Mouse (Mus musculus): Measurements from ENCODE around the gene Mybphl. TPM values are rescaled to one million over a fixed set of nuclear protein-coding genes. Genes with fewer than 3 reads are reported as not detected.

Gene Mybphl
- polyA plus RNA-seq, 1 experiment from 2014 or later = 0.13 TPM

DNA sequence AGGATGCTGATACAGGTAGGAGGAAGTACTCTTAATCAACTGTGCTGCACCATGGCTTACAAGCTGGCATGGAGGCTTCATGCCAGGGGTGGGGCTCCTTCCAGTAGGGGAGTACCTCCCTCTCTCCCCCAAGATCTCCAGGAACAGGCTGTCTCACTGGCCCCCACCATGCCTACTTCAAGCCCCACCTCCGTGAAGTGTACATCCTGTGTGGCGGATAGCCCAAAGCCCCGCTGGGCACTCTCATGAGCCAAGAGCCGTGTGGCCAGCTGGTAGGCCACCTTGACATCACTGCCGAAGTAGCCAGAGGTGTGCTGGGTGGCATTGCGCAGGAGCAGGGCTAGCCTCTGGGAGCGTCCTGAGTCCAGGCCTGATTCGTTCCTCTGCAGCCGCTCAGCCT lies 33.6 kb downstream of the Mybphl start:
- H3K9ac ChIP-seq = no peak overlapping the region
- peaks cover 22% of the 10 kb centered on the region; the same call in 1 of the 2 replicates for H3K36me3 ChIP-seq
- H3K4me1 ChIP-seq = peaks cover 6% of the 10 kb centered on the region
- 88% methylated on average over 9 of the region's 9 CpGs for WGBS
- H3K27ac ChIP-seq = no peak overlapping the region
- no peaks in the 10 kb centered on the region for H3K27me3 ChIP-seq
- H3K4me3 ChIP-seq = no peak overlapping the region
- no peak overlapping the region for H3K4me2 ChIP-seq (replicated peaks)
- ATAC-seq (ENCODE audit: insufficient number of reproducible peaks, insufficient read depth, low FRiP score, low TSS enrichment) = no peak
- H3K9me3 ChIP-seq = no peaks in the 10 kb centered on the region

DNA sequence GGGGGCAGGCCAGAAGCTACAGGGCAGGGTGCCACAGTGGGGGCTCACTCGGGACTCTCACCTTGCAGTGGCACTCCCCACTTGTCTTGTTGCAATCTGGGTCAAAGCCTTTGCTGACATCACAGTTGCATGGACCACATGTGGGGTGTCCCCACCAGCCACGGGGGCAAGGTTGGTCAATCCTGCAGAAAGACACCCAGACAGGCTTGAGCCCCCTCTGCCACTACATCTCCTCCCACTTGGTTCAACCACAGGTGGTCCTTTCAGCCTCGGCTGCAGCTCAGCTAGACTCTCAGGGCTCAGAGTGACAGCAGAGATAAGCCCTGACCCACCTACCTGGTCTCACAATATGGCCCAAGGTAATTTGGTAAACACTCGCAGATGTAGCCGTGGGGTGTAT lies 35.7 kb downstream of the Mybphl start:
- no peaks in the 10 kb centered on the region for H3K27me3 ChIP-seq
- no peak overlapping the region for H3K4me2 ChIP-seq (replicated peaks)
- H3K36me3 ChIP-seq = peaks cover 19% of the 10 kb centered on the region
- no peak overlapping the region for H3K9ac ChIP-seq
- H3K27ac ChIP-seq = no peak overlapping the region
- H3K9me3 ChIP-seq = no peaks in the 10 kb centered on the region
- ATAC-seq (ENCODE audit: insufficient number of reproducible peaks, insufficient read depth, low FRiP score, low TSS enrichment) = no peak
- no peak overlapping the region for H3K4me3 ChIP-seq
- H3K4me1 ChIP-seq = peaks cover 11% of the 10 kb centered on the region
- WGBS = 81% methylated on average over 5 of the region's 5 CpGs

DNA sequence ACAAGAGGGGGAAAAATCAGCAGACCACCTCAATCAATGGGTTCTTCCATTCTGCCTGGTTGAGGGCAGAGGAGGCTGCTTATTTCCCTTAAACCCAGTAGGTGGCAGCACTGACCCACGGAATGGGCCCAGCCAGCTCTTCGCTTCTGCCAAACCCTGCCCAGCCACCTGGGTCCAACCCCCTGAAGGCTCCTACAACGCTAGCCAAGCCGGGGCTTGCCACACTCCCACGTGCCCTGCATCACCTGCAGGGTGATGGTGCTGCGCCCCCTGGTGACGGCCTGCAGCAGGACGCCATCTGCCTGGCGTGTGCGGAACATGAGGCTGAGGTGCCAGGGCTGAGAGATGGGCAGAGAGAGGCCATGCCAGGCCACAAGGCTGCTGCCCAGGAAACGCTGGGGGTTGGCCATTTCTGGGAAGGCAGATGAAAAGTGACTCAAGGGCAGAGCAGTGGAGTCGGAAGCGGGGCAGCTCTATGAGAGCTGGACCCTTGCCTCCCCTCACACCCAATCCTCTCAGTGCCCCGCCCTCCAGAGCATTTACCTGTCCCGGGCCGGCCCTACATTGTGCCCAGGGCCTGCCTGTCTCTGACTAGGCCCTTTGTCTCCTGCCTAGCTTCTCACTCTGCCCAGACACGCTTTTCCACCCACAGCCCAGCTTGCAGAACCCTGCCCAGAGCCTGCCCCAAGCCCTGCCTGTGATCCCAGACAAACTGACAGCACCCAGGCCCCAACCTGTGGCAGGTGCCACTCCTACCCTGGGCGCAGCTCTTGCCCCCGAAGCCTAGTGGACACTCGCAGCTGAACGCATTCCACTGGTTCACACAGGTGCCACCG lies 37.2 kb downstream of the Mybphl start:
- ATAC-seq (ENCODE audit: insufficient number of reproducible peaks, insufficient read depth, low FRiP score, low TSS enrichment) = peak; percentile 70
- Histone ChIP-seq H3K4me3 (no peak overlapping the region), H3K36me3 (peaks cover 5% of the 10 kb centered on the region), H3K4me2 (replicated peaks) (peak overlapping the region; percentile 37), H3K27ac (peak overlapping the region; percentile 17; the same call in 1 of the 2 replicates), H3K4me1 (peaks cover 17% of the 10 kb centered on the region), H3K9me3 (no peaks in the 10 kb centered on the region), H3K27me3 (no peaks in the 10 kb centered on the region), H3K9ac (peak overlapping the region; percentile 20)
- WGBS = 36% methylated on average over 22 of the region's 22 CpGs

DNA sequence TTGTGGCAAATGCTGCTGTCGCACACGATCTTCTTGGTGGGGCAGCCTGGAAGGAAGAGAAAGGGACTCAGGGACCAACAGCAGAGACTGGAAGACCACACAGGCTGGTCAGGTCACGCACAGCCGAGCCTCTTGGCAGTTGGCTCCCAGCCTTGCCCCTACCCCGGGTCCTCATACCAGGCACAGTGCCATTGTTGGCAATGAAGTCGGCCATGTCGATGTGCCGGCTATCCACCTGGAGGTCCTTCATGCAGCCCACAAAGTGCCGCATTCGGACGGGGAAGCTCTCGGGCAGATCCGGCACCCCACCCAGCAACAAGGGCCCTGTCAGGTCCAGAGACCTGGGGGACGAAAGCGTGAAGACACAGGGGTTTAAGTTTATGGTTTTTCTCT lies 37.8 kb downstream of the Mybphl start:
- peaks cover 17% of the 10 kb centered on the region for H3K4me1 ChIP-seq
- H3K4me2 ChIP-seq (replicated peaks) = no peak overlapping the region
- ATAC-seq (ENCODE audit: insufficient number of reproducible peaks, insufficient read depth, low FRiP score, low TSS enrichment) = no peak
- no peaks in the 10 kb centered on the region for H3K27me3 ChIP-seq
- no peak overlapping the region for H3K9ac ChIP-seq
- no peak overlapping the region for H3K4me3 ChIP-seq
- 90% methylated on average over 15 of the region's 15 CpGs for WGBS
- H3K27ac ChIP-seq = 0 out of 2 replicates have a peak overlapping the region, but pooled peaks have one; percentile 17
- H3K9me3 ChIP-seq = no peaks in the 10 kb centered on the region
- peaks cover 5% of the 10 kb centered on the region for H3K36me3 ChIP-seq

DNA sequence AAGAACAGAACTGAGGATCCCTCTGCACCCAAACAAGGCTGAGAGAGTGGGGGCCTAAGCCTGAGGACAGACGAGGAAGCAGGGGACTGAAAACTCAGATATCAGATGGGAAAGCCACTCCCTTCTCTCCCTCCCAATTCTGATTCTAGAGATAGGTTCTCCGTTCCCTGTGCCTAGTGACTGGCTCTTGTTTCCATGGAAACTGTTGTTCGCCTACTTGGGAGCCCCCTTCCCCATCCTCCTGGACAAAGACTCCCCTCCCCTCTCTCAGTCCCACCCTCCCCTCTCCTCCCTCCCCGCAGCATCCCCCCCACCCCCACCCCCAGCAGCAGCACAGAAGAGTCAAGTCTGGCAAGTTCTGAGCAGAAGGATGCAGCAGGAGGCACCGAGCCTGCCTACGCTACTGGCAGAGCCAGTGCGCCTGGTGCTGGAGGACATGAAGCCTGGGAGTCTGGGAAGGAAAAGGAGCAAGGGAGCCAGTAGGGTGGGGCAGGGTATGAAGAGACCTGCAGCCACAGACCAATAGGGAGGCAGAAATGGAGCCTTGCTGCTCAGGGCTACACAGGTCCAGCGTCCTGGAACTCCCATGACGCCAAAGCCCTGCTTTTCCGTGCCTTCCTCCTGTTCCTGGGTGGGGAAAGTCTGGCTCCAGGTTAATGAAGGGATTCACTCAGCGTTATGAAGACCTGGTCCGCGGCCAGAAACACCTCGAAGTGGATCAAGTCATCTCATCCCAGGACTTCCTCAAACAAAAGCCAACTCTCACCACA lies 41.0 kb downstream of the Mybphl start:
- peak overlapping the region; percentile 25; the same call in 1 of the 2 replicates for H3K4me2 ChIP-seq (replicated peaks)
- 0 out of 2 replicates have a peak overlapping the region, but pooled peaks have one; percentile 23 for H3K27ac ChIP-seq
- H3K9ac ChIP-seq = no peak overlapping the region
- peaks cover 27% of the 10 kb centered on the region for H3K4me1 ChIP-seq
- no peak overlapping the region for H3K4me3 ChIP-seq
- no peaks in the 10 kb centered on the region; the same call in 1 of the 2 replicates for H3K27me3 ChIP-seq
- no peaks in the 10 kb centered on the region for H3K9me3 ChIP-seq
- peaks cover 4% of the 10 kb centered on the region; the same call in 1 of the 2 replicates for H3K36me3 ChIP-seq
- 50% methylated on average over 14 of the region's 14 CpGs for WGBS
- no peak for ATAC-seq (ENCODE audit: insufficient number of reproducible peaks, insufficient read depth, low FRiP score, low TSS enrichment)

DNA sequence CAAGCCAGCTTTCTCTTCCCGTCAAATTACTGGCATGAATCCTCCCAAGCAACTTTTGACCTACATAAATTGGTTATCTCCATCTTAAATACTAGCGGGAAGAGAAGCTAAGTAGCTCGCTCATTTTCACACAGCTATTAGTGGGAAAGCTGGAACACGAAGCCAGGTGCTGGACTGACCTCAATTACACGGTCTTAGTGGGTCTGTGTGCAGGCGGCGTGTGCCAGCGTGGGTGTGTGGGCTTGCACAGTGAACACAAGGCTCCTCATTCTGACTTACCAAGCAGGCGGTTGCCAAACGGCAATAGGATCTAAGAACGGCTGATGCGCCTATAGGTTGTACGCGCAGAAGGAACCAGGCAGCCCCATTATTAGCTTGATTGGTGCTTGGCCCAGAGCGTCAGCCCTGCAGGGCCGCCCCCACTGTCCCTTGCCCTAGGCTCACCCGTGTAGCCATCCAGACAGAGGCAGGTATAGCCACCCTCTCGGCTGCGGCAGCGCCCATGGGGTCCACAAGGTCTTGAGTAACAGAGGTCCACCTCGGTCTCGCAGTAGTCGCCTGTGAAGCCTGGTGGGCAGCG lies 41.7 kb downstream of the Mybphl start:
- H3K27me3 ChIP-seq = no peaks in the 10 kb centered on the region; the same call in 1 of the 2 replicates
- no peak for ATAC-seq (ENCODE audit: insufficient number of reproducible peaks, insufficient read depth, low FRiP score, low TSS enrichment)
- no peak overlapping the region for H3K9ac ChIP-seq

DNA sequence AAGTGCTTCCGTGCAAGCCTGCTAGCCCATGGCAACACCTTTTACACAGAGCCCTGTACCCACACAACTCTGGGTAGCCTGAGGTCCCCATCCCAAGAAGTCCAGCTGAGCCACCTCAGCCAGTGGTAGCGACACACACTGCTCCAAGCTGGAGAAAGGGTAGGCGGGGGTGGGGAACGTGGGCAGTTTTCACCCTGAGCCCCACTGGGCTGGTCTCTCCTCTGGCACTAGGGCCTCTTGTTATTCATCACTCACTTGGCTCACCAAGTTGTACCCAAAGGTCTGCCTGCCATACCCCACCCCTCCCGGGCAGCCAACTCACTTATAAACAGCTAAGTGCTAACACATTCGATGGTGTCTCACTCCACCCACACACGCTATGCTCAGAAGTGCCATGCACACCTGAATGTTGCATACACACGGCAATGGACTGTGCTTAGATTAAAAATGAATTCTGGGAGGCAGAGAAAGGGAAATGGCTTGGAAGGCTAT lies 43.9 kb downstream of the Mybphl start:
- Histone ChIP-seq H3K27me3 (no peaks in the 10 kb centered on the region; the same call in 1 of the 2 replicates), H3K4me3 (no peak overlapping the region), H3K4me1 (peaks cover 33% of the 10 kb centered on the region), H3K27ac (no peak overlapping the region), H3K9ac (no peak overlapping the region), H3K36me3 (peaks cover 23% of the 10 kb centered on the region), H3K9me3 (peaks cover 6% of the 10 kb centered on the region; the same call in 1 of the 2 replicates), H3K4me2 (replicated peaks) (no peak overlapping the region)
- WGBS = 89% methylated on average over 8 of the region's 8 CpGs
- no peak for ATAC-seq (ENCODE audit: insufficient number of reproducible peaks, insufficient read depth, low FRiP score, low TSS enrichment)

More for the DNA sequence above, 41.7 kb downstream of the Mybphl start:
- Histone ChIP-seq H3K9me3 (no peaks in the 10 kb centered on the region), H3K4me2 (replicated peaks) (no peak overlapping the region), H3K27ac (no peak overlapping the region), H3K36me3 (peaks cover 4% of the 10 kb centered on the region; the same call in 1 of the 2 replicates), H3K4me1 (peaks cover 32% of the 10 kb centered on the region), H3K4me3 (no peak overlapping the region)
- WGBS = 89% methylated on average over 24 of the region's 24 CpGs

DNA sequence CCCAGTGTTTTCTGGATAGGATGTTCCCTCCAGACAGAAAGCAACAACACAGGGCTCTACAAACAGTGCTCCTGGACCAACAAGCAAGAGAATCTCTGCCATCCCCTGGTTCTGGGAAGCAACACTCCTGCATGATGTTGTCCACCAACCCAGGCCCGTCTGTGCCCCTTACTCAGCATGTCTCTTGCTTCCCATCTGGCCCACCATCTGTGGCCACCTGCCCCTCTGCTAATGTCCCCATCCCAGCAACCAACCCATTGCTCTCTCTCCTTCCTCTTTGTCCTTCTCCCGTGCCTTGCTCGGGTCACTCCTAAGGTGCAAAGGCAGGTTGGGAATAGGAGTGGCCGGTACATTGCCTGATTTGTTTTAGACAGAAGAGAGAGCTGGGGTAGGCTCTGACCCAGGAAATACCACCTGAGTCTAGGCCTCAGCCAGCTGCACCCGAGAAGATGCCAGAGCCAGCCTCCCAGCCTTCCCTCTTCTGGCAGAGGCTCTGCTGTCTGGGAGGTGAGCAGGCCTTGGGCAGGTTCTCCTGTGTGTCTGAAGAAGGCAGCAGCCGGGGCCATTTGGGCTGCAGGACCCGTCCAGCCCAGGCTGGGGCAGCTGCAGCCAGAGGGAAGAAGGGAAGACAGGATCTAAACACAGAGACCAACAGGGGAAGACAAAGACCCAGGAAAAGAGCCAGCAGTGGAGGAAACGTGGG lies 45.1 kb downstream of the Mybphl start:
- H3K4me2 ChIP-seq (replicated peaks) = peak overlapping the region; percentile 33
- ATAC-seq (ENCODE audit: insufficient number of reproducible peaks, insufficient read depth, low FRiP score, low TSS enrichment) = no peak
- peaks cover 13% of the 10 kb centered on the region for H3K9me3 ChIP-seq
- H3K9ac ChIP-seq = 0 out of 2 replicates have a peak overlapping the region, but pooled peaks have one; percentile 29
- H3K4me1 ChIP-seq = peaks cover 36% of the 10 kb centered on the region
- H3K4me3 ChIP-seq = peak overlapping the region; percentile 13; the same call in 1 of the 2 replicates
- 53% methylated on average over 8 of the region's 8 CpGs for WGBS
- peaks cover 3% of the 10 kb centered on the region; the same call in 1 of the 2 replicates for H3K27me3 ChIP-seq
- peak overlapping the region; percentile 75 for H3K27ac ChIP-seq
- H3K36me3 ChIP-seq = peaks cover 31% of the 10 kb centered on the region

DNA sequence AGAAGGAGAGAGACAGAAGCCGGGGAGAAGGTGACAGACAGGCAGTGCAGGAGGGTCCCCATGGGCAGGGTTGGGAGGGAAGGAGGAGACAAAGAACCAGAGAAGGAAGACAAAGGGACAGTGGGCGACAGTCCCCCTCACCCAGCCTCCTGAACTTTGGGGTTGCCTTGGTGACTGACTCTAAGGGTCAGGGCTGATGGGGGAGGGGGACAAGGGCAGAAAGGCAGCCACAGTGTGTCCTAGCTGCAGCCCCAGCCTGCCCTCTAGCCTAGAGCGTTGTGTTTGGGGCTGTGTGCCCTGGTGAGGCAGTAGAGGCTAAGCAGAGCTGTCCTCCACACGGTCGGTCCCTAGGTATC lies 45.6 kb downstream of the Mybphl start:
- Histone ChIP-seq H3K36me3 (peaks cover 31% of the 10 kb centered on the region), H3K27ac (peak overlapping the region; percentile 75), H3K9ac (0 out of 2 replicates have a peak overlapping the region, but pooled peaks have one; percentile 29), H3K27me3 (peaks cover 9% of the 10 kb centered on the region; the same call in 1 of the 2 replicates), H3K4me1 (peaks cover 36% of the 10 kb centered on the region), H3K4me3 (peak overlapping the region; percentile 13; the same call in 1 of the 2 replicates), H3K9me3 (peaks cover 13% of the 10 kb centered on the region), H3K4me2 (replicated peaks) (peak overlapping the region; percentile 33)
- 23% methylated on average over 5 of the region's 5 CpGs for WGBS
- no peak for ATAC-seq (ENCODE audit: insufficient number of reproducible peaks, insufficient read depth, low FRiP score, low TSS enrichment)

DNA sequence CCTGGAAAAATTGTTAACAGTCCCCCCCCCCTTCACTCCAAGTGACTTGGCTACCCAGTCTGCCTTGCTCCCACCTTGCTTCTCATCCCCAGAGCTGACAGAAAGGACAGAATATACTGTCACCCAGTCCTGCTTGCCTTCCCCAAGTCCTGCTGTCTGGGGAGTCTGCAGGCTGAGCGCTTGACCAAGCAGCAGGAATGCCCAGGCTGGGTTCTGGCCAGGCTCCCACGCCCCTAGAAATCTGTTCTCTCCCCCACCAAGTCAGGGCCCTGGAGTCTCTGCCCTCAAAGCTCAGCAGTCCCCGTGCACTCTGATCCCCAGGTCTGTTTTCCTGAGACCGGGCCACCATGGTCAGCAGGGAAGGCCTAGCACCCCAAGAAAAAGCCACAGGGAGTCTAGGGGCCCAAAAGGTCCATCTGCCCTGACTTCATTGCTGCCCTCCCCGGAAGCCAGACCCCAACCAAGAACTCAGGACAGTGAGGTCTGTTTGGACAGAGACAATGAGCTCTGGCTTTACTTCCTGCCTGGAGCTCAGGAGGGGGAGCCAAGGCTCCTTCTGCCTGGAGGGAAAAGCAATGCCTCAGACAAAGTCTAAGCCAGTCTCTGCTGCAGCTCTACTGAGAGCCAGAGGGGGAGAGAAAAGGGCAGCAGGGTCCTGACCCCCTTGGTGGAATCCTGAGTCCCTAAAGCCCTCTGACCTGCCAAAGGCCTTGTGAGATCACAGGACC lies 46.5 kb downstream of the Mybphl start:
- 36% methylated on average over 5 of the region's 5 CpGs for WGBS
- no peak for ATAC-seq (ENCODE audit: insufficient number of reproducible peaks, insufficient read depth, low FRiP score, low TSS enrichment)
- Histone ChIP-seq H3K27ac (peak overlapping the region; percentile 75; the same call in 1 of the 2 replicates), H3K4me1 (peaks cover 29% of the 10 kb centered on the region), H3K4me3 (no peak overlapping the region), H3K4me2 (replicated peaks) (peak overlapping the region; percentile 33), H3K27me3 (peaks cover 12% of the 10 kb centered on the region), H3K9me3 (peaks cover 13% of the 10 kb centered on the region), H3K36me3 (peaks cover 31% of the 10 kb centered on the region), H3K9ac (0 out of 2 replicates have a peak overlapping the region, but pooled peaks have one; percentile 29)

All from embryonic facial prominence, embryonic 12.5 days (tissue).